Mouse (Mus musculus): ENCODE results near the gene Cntn3. TPM values are rescaled to one million over a fixed set of nuclear protein-coding genes. Genes with fewer than 3 reads are reported as not detected.

The Cntn3 gene
- polyA plus RNA-seq, 1 experiment from 2014 or later, result 4.6 TPM

GRCm38 (mm10) chr6:102231015-102231414 lies 341.9 kb downstream of the Cntn3 start:
- no peaks in the 10 kb centered on the region for H3K36me3 ChIP-seq (ENCODE audit: control insufficient read depth, insufficient read depth, low read length)
- H3K4me2 ChIP-seq (replicated peaks; ENCODE audit: low read depth, low read length), result no peak overlapping the region
- no peak overlapping the region for H3K27ac ChIP-seq (ENCODE audit: low read length)
- no peaks in the 10 kb centered on the region for H3K4me1 ChIP-seq (ENCODE audit: control insufficient read depth, insufficient read depth, low read length)
- no peaks in the 10 kb centered on the region for H3K27me3 ChIP-seq (ENCODE audit: control insufficient read depth, insufficient read depth, low read length)
- H3K9me3 ChIP-seq (ENCODE audit: control insufficient read depth, low read depth, low read length), result no peaks in the 10 kb centered on the region
- ATAC-seq (ENCODE audit: insufficient number of reproducible peaks, insufficient read depth, low FRiP score, low read depth), result no peak
- no peak overlapping the region for H3K9ac ChIP-seq (replicated peaks; ENCODE audit: low read depth, low read length)
- 67% methylated on average over 1 of the region's 1 CpGs for WGBS
- H3K4me3 ChIP-seq (ENCODE audit: low read depth, low read length), result no peak overlapping the region

GRCm38 (mm10) chr6:102186316-102186715 lies 386.6 kb downstream of the Cntn3 start:
- H3K4me3 ChIP-seq (ENCODE audit: low read depth, low read length), result no peak overlapping the region
- H3K36me3 ChIP-seq (ENCODE audit: control insufficient read depth, insufficient read depth, low read length), result no peaks in the 10 kb centered on the region
- 57% methylated on average over 1 of the region's 1 CpGs for WGBS
- H3K9me3 ChIP-seq (ENCODE audit: control insufficient read depth, low read depth, low read length), result no peaks in the 10 kb centered on the region
- no peak overlapping the region for H3K4me2 ChIP-seq (replicated peaks; ENCODE audit: low read depth, low read length)
- no peak for ATAC-seq (ENCODE audit: insufficient number of reproducible peaks, insufficient read depth, low FRiP score, low read depth)
- no peaks in the 10 kb centered on the region for H3K4me1 ChIP-seq (ENCODE audit: control insufficient read depth, insufficient read depth, low read length)
- no peaks in the 10 kb centered on the region for H3K27me3 ChIP-seq (ENCODE audit: control insufficient read depth, insufficient read depth, low read length)
- H3K9ac ChIP-seq (replicated peaks; ENCODE audit: low read depth, low read length), result no peak overlapping the region
- H3K27ac ChIP-seq (ENCODE audit: low read length), result no peak overlapping the region

- no peaks in the 10 kb centered on the region for H3K9me3 ChIP-seq (ENCODE audit: control insufficient read depth, low read depth, low read length)
- 39% methylated on average over 6 of the region's 6 CpGs for WGBS
- H3K9ac ChIP-seq (replicated peaks; ENCODE audit: low read depth, low read length), result no peak overlapping the region
- H3K27me3 ChIP-seq (ENCODE audit: control insufficient read depth, insufficient read depth, low read length), result no peaks in the 10 kb centered on the region
- no peak for ATAC-seq (ENCODE audit: insufficient number of reproducible peaks, insufficient read depth, low FRiP score, low read depth)
- H3K4me1 ChIP-seq (ENCODE audit: control insufficient read depth, insufficient read depth, low read length), result no peaks in the 10 kb centered on the region
- H3K4me3 ChIP-seq (ENCODE audit: low read depth, low read length), result no peak overlapping the region
- H3K4me2 ChIP-seq (replicated peaks; ENCODE audit: low read depth, low read length), result no peak overlapping the region
- H3K27ac ChIP-seq (ENCODE audit: low read length), result no peak overlapping the region
- H3K36me3 ChIP-seq (ENCODE audit: control insufficient read depth, insufficient read depth, low read length), result no peaks in the 10 kb centered on the region
These were observed 402.0 kb downstream of the Cntn3 start for GRCm38 (mm10) chr6:102170913-102171312.

GRCm38 (mm10) chr6:102161186-102161585 lies 411.7 kb downstream of the Cntn3 start:
- no peaks in the 10 kb centered on the region for H3K36me3 ChIP-seq (ENCODE audit: control insufficient read depth, insufficient read depth, low read length)
- no peaks in the 10 kb centered on the region for H3K27me3 ChIP-seq (ENCODE audit: control insufficient read depth, insufficient read depth, low read length)
- ATAC-seq (ENCODE audit: insufficient number of reproducible peaks, insufficient read depth, low FRiP score, low read depth), result no peak
- H3K4me2 ChIP-seq (replicated peaks; ENCODE audit: low read depth, low read length), result no peak overlapping the region
- 92% methylated on average over 3 of the region's 3 CpGs for whole genome bisulfite sequencing
- H3K4me3 ChIP-seq (ENCODE audit: low read depth, low read length), result no peak overlapping the region
- no peaks in the 10 kb centered on the region for H3K9me3 ChIP-seq (ENCODE audit: control insufficient read depth, low read depth, low read length)
- no peaks in the 10 kb centered on the region for H3K4me1 ChIP-seq (ENCODE audit: control insufficient read depth, insufficient read depth, low read length)
- no peak overlapping the region for H3K27ac ChIP-seq (ENCODE audit: low read length)
- no peak overlapping the region for H3K9ac ChIP-seq (replicated peaks; ENCODE audit: low read depth, low read length)

- H3K9ac ChIP-seq (replicated peaks; ENCODE audit: low read depth, low read length), result no peak overlapping the region
- no peak overlapping the region for H3K4me3 ChIP-seq (ENCODE audit: low read depth, low read length)
- no peak overlapping the region for H3K4me2 ChIP-seq (replicated peaks; ENCODE audit: low read depth, low read length)
- no peak overlapping the region for H3K27ac ChIP-seq (ENCODE audit: low read length)
- H3K27me3 ChIP-seq (ENCODE audit: control insufficient read depth, insufficient read depth, low read length), result no peaks in the 10 kb centered on the region
- H3K9me3 ChIP-seq (ENCODE audit: control insufficient read depth, low read depth, low read length), result no peaks in the 10 kb centered on the region
- ATAC-seq (ENCODE audit: insufficient number of reproducible peaks, insufficient read depth, low FRiP score, low read depth), result no peak
- 91% methylated on average over 4 of the region's 4 CpGs for WGBS
- H3K4me1 ChIP-seq (ENCODE audit: control insufficient read depth, insufficient read depth, low read length), result no peaks in the 10 kb centered on the region
- H3K36me3 ChIP-seq (ENCODE audit: control insufficient read depth, insufficient read depth, low read length), result no peaks in the 10 kb centered on the region
These were observed 451.2 kb downstream of the Cntn3 start for GRCm38 (mm10) chr6:102121676-102122075.

- 46% methylated on average over 2 of the region's 2 CpGs for WGBS
- Histone ChIP-seq H3K27me3 (ENCODE audit: control insufficient read depth, insufficient read depth, low read length) (no peaks in the 10 kb centered on the region), H3K4me3 (ENCODE audit: low read depth, low read length) (no peak overlapping the region), H3K27ac (ENCODE audit: low read length) (no peak overlapping the region), H3K4me1 (ENCODE audit: control insufficient read depth, insufficient read depth, low read length) (no peaks in the 10 kb centered on the region), H3K4me2 (replicated peaks; ENCODE audit: low read depth, low read length) (no peak overlapping the region), H3K9me3 (ENCODE audit: control insufficient read depth, low read depth, low read length) (no peaks in the 10 kb centered on the region), H3K36me3 (ENCODE audit: control insufficient read depth, insufficient read depth, low read length) (no peaks in the 10 kb centered on the region), H3K9ac (replicated peaks; ENCODE audit: low read depth, low read length) (no peak overlapping the region)
- no peak for ATAC-seq (ENCODE audit: insufficient number of reproducible peaks, insufficient read depth, low FRiP score, low read depth)
These were observed 452.9 kb downstream of the Cntn3 start for GRCm38 (mm10) chr6:102120003-102120402.

- Histone ChIP-seq H3K4me1 (ENCODE audit: control insufficient read depth, insufficient read depth, low read length) (no peaks in the 10 kb centered on the region), H3K4me2 (replicated peaks; ENCODE audit: low read depth, low read length) (no peak overlapping the region), H3K27ac (ENCODE audit: low read length) (no peak overlapping the region), H3K9me3 (ENCODE audit: control insufficient read depth, low read depth, low read length) (no peaks in the 10 kb centered on the region), H3K36me3 (ENCODE audit: control insufficient read depth, insufficient read depth, low read length) (no peaks in the 10 kb centered on the region), H3K9ac (replicated peaks; ENCODE audit: low read depth, low read length) (no peak overlapping the region), H3K4me3 (ENCODE audit: low read depth, low read length) (no peak overlapping the region), H3K27me3 (ENCODE audit: control insufficient read depth, insufficient read depth, low read length) (no peaks in the 10 kb centered on the region)
- ATAC-seq (ENCODE audit: insufficient number of reproducible peaks, insufficient read depth, low FRiP score, low read depth), result no peak
- WGBS, result 68% methylated on average over 2 of the region's 2 CpGs
These were observed 459.3 kb downstream of the Cntn3 start for GRCm38 (mm10) chr6:102113629-102114028.

Data from stomach, embryonic 14.5 days (tissue).